Mouse (Mus musculus) MEL (cell line): ENCODE data around the gene Ppp2r2c. TPM values are rescaled to one million over a fixed set of nuclear protein-coding genes. Genes with fewer than 3 reads are reported as not detected.

Source experiments
- DNase-seq: peaks from one replicate; pipeline ENCODE4 v3.0.0; 2011; ENCODE audit warnings: low read depth, low spot score
- H3K27ac ChIP-seq: 2 replicates; pipeline ENCODE4 v1.5.1; 2012; ENCODE audit warnings: low read depth, mild to moderate bottlenecking, control low read depth, low read length, moderate library complexity; ENCODE audit not compliant: control insufficient read depth
- H3K27me3 ChIP-seq, 2 experiments: fragments of 150-350 bp in 1 of 2; sonication (generic) in 1 of 2; 2 replicates each; pipeline ENCODE4 v1.6.1; 2012; ENCODE audit warnings: low read length in 2 of 2, mild to moderate bottlenecking in 2 of 2, improper control_type of control experiment in 1 of 2, moderate library complexity in 1 of 2; ENCODE audit not compliant: insufficient read depth in 2 of 2, control insufficient read depth in 1 of 2
- H3K36me3 ChIP-seq, 2 experiments: 2 replicates each; pipeline ENCODE4 v1.6.1; 2012 to 2014; ENCODE audit warnings: low read length in 2 of 2, improper control_type of control experiment in 1 of 2, inconsistent platforms in 1 of 2, mild to moderate bottlenecking in 1 of 2; ENCODE audit not compliant: insufficient read depth in 2 of 2, control insufficient read depth in 1 of 2
- H3K4me1 ChIP-seq, 2 experiments: fragments of 150-350 bp in 1 of 2; sonication (generic) in 1 of 2; 2 replicates each; pipeline ENCODE4 v1.6.1; 2012; ENCODE audit warnings: low read length in 2 of 2, improper control_type of control experiment in 1 of 2, mild to moderate bottlenecking in 1 of 2; ENCODE audit not compliant: insufficient read depth in 2 of 2, control insufficient read depth in 1 of 2
- H3K4me3 ChIP-seq, 2 experiments: fragments of 150-350 bp in 1 of 2; sonication (generic) in 1 of 2; 2 replicates each; pipeline ENCODE4 v1.5.1; 2012; ENCODE audit warnings: low read depth in 2 of 2, low read length in 2 of 2, mild to moderate bottlenecking in 2 of 2, moderate library complexity in 2 of 2, control low read depth in 1 of 2, improper control_type of control experiment in 1 of 2; ENCODE audit not compliant: control insufficient read depth in 1 of 2, insufficient read depth in 1 of 2
- H3K79me2 ChIP-seq: 2 replicates; pipeline ENCODE4 v1.6.1; 2012; ENCODE audit warnings: mild to moderate bottlenecking, low read length, moderate library complexity; ENCODE audit not compliant: control insufficient read depth, poor library complexity, insufficient read depth
- H3K9ac ChIP-seq: 2 replicates; pipeline ENCODE4 v1.6.1; 2012; ENCODE audit warnings: low read depth, mild to moderate bottlenecking, control low read depth, low read length, moderate library complexity; ENCODE audit not compliant: control insufficient read depth, poor library complexity, severe bottlenecking
- H3K9me3 ChIP-seq: fragments of 150-350 bp; sonication (generic); replicated peaks from 2 replicates; pipeline ENCODE4 v1.6.1; 2012; ENCODE audit warnings: mild to moderate bottlenecking, low read length, improper control_type of control experiment, moderate library complexity; ENCODE audit not compliant: insufficient read depth
- BHLHE40 ChIP-seq: IDR thresholded peaks from 2 replicates; pipeline ENCODE4 v1.6.1; 2012; ENCODE audit warnings: low read depth, mild to moderate bottlenecking, inconsistent platforms, low read length, improper control_type of control experiment, borderline replicate concordance
- CHD1 ChIP-seq: IDR thresholded peaks from 2 replicates; pipeline ENCODE4 v1.6.1; 2012; ENCODE audit warnings: low read depth, mild to moderate bottlenecking, inconsistent platforms, low read length, improper control_type of control experiment
- CHD2 ChIP-seq: IDR thresholded peaks from 2 replicates; pipeline ENCODE4 v1.6.1; 2011; ENCODE audit warnings: low read length, improper control_type of control experiment
- CTCF ChIP-seq, 3 experiments: IDR thresholded peaks in 2 of 3; conservative IDR thresholded peaks in 1 of 3; 2 replicates each; pipeline ENCODE4 v1.5.1; 2011 to 2012; ENCODE audit warnings: low read length in 3 of 3, low read depth in 2 of 3, mild to moderate bottlenecking in 2 of 3, improper control_type of control experiment in 1 of 3, inconsistent platforms in 1 of 3, mixed read lengths in 1 of 3, moderate library complexity in 1 of 3; ENCODE audit not compliant: control insufficient read depth in 1 of 3, insufficient read depth in 1 of 3, poor library complexity in 1 of 3, severe bottlenecking in 1 of 3
- EP300 ChIP-seq, 2 experiments: IDR thresholded peaks; 2 replicates each; pipeline ENCODE4 v1.6.1; 2011; ENCODE audit warnings: improper control_type of control experiment in 2 of 2, low read length in 2 of 2, low read depth in 1 of 2, mild to moderate bottlenecking in 1 of 2
- ETS1 ChIP-seq: IDR thresholded peaks from 2 replicates; pipeline ENCODE4 v1.6.1; 2012; ENCODE audit warnings: low read depth, mild to moderate bottlenecking, inconsistent platforms, low read length, improper control_type of control experiment, moderate library complexity
- GATA1 ChIP-seq: IDR thresholded peaks from 2 replicates; pipeline ENCODE4 v1.6.1; 2011; ENCODE audit warnings: low read depth, low read length, improper control_type of control experiment
- MAFK ChIP-seq: IDR thresholded peaks from 2 replicates; pipeline ENCODE4 v1.6.1; 2011; ENCODE audit warnings: low read depth, mild to moderate bottlenecking, low read length, improper control_type of control experiment, borderline replicate concordance
- MAX ChIP-seq: IDR thresholded peaks from 2 replicates; pipeline ENCODE4 v1.6.1; 2011; ENCODE audit warnings: low read length, improper control_type of control experiment
- MXI1 ChIP-seq: IDR thresholded peaks from 2 replicates; pipeline ENCODE4 v1.6.1; 2011; ENCODE audit warnings: mild to moderate bottlenecking, low read depth, low read length, improper control_type of control experiment
- MYC ChIP-seq: IDR thresholded peaks from 2 replicates; pipeline ENCODE4 v1.6.1; 2011; ENCODE audit warnings: low read depth, mild to moderate bottlenecking, low read length, improper control_type of control experiment, moderate library complexity
- NELFE ChIP-seq: IDR thresholded peaks from 2 replicates; pipeline ENCODE4 v1.6.1; 2011; ENCODE audit warnings: low read depth, low read length, improper control_type of control experiment
- NRF1 ChIP-seq: IDR thresholded peaks from 2 replicates; pipeline ENCODE4 v1.6.1; 2014; ENCODE audit warnings: low read depth, mild to moderate bottlenecking, inconsistent platforms, low read length, improper control_type of control experiment, moderate library complexity; ENCODE audit not compliant: poor library complexity, insufficient read depth, severe bottlenecking
- POLR2A ChIP-seq, 2 experiments: IDR thresholded peaks; 2 replicates each; pipeline ENCODE4 v1.6.1; 2011 to 2012; ENCODE audit warnings: low read length in 2 of 2, mild to moderate bottlenecking in 2 of 2, control low read depth in 1 of 2, improper control_type of control experiment in 1 of 2, low read depth in 1 of 2, moderate library complexity in 1 of 2; ENCODE audit not compliant: control insufficient read depth in 1 of 2, insufficient read depth in 1 of 2, poor library complexity in 1 of 2
- POLR2AphosphoS2 ChIP-seq: IDR thresholded peaks from 2 replicates; pipeline ENCODE4 v1.6.1; 2011; ENCODE audit warnings: low read length, improper control_type of control experiment
- RAD21 ChIP-seq: IDR thresholded peaks from 2 replicates; pipeline ENCODE4 v1.6.1; 2011; ENCODE audit warnings: mild to moderate bottlenecking, low read depth, low read length, improper control_type of control experiment
- RCOR1 ChIP-seq: IDR thresholded peaks from 2 replicates; pipeline ENCODE4 v1.6.1; 2012; ENCODE audit warnings: low read depth, mild to moderate bottlenecking, inconsistent platforms, low read length, improper control_type of control experiment
- SMC3 ChIP-seq: IDR thresholded peaks from 2 replicates; pipeline ENCODE4 v1.6.1; 2011; ENCODE audit warnings: low read depth, low read length, improper control_type of control experiment
- USF2 ChIP-seq, 2 experiments: IDR thresholded peaks; 2 replicates each; pipeline ENCODE4 v1.6.1; 2011 to 2012; ENCODE audit warnings: improper control_type of control experiment in 2 of 2, low read length in 2 of 2, borderline replicate concordance in 1 of 2, inconsistent platforms in 1 of 2, low read depth in 1 of 2, mild to moderate bottlenecking in 1 of 2; ENCODE audit not compliant: insufficient read depth in 1 of 2
- ZKSCAN1 ChIP-seq: IDR thresholded peaks from 2 replicates; pipeline ENCODE4 v1.6.1; 2012; ENCODE audit warnings: low read depth, mild to moderate bottlenecking, inconsistent platforms, low read length, improper control_type of control experiment, moderate library complexity
- ZMIZ1 ChIP-seq: IDR thresholded peaks from 2 replicates; pipeline ENCODE4 v1.6.1; 2012; ENCODE audit warnings: low read depth, mild to moderate bottlenecking, inconsistent platforms, low read length, improper control_type of control experiment, moderate library complexity
- polyA plus RNA-seq, 2 experiments: library from polyadenylated mRNA; stranded (reverse) in 1 of 2; unstranded in 1 of 2; fragments of >175 nt in 1 of 2; fragments of >200 nt in 1 of 2; gene quantifications; 2 replicates each; pipeline versions ENCODE4 v1.2.1 to v1.2.4; 2012; ENCODE audit warnings: low replicate concordance in 2 of 2, low read depth in 1 of 2; ENCODE audit not compliant: insufficient read length in 2 of 2, insufficient read depth in 1 of 2, missing spikeins in 1 of 2
- total RNA-seq: library from RNA; depleted of rRNA; stranded (reverse); fragments of 300-350 nt; gene quantifications from 2 replicates; pipeline ENCODE4 v1.2.3, GENCODE M21; 2012

The Ppp2r2c gene
- total and polyA plus RNA-seq, 3 experiments, result not detected

- Histone ChIP-seq H3K4me3 (no peak overlapping the region), H3K9ac (no peak overlapping the region), H3K36me3 (no peaks in the 10 kb centered on the region), H3K9me3 (no peaks in the 10 kb centered on the region), H3K79me2 (no peaks in the 10 kb centered on the region), H3K4me1 (no peaks in the 10 kb centered on the region), H3K27ac (no peak overlapping the region), H3K27me3 (no peaks in the 10 kb centered on the region)
- DNase-seq, result no peak
- TF ChIP-seq ZMIZ1 (no peak), POLR2AphosphoS2 (no peak), USF2 (IDR thresholded peaks at IDR 0.05; ENCODE audit: borderline replicate concordance in 1 of 2, insufficient read depth in 1 of 2, low read depth in 1 of 2, low read length in 2 of 2) (no peak), BHLHE40 (no peak), CHD2 (no peak), SMC3 (no peak), RCOR1 (no peak), MAFK (no peak), ETS1 (no peak), EP300 (IDR thresholded peaks at IDR 0.05; ENCODE audit: low read depth in 1 of 2, low read length in 2 of 2) (no peak), MYC (no peak), RAD21 (no peak), ZKSCAN1 (no peak)
Measured at GRCm38 (mm10) chr5:36960501-36960900, 92.2 kb downstream of the Ppp2r2c start.

DNA sequence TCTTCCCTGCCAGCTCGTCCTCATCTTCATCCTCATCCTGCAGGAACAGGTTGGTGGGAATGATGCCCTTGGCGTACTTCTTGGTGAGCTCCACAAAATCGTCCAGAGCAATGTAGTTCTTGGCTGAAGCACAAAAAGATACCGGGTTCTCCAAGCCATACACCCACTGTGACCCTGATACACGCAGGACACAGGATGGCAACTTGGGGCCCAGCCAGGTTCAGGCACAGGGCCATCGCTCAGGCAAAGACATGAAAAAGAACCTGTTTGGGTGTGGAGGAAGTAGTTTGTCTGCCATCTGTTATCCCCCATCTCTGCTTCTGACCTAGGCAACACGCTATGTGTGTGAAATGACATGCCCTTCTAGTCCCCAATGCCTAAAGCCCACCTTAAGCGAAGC is 103.3 kb downstream of the Ppp2r2c start:
- Histone ChIP-seq H3K79me2 (no peaks in the 10 kb centered on the region), H3K4me3 (no peak overlapping the region), H3K9me3 (no peaks in the 10 kb centered on the region), H3K36me3 (no peaks in the 10 kb centered on the region), H3K27me3 (no peaks in the 10 kb centered on the region), H3K27ac (no peak overlapping the region), H3K4me1 (no peaks in the 10 kb centered on the region), H3K9ac (no peak overlapping the region)
- TF ChIP-seq EP300 (IDR thresholded peaks at IDR 0.05; ENCODE audit: low read depth in 1 of 2, low read length in 2 of 2) (no peak), MAX (no peak), SMC3 (no peak), POLR2A (IDR thresholded peaks at IDR 0.05; ENCODE audit: control insufficient read depth in 1 of 2, insufficient read depth in 1 of 2, low read depth in 1 of 2, low read length in 2 of 2, poor library complexity in 1 of 2) (no peak), NRF1 (no peak), MXI1 (no peak), RCOR1 (no peak), GATA1 (no peak), CHD1 (no peak), CTCF (IDR thresholded peaks at IDR 0.05 in 2 of 3, conservative IDR thresholded peaks at IDR 0.05 in 1 of 3; ENCODE audit: control insufficient read depth in 1 of 3, insufficient read depth in 1 of 3, low read depth in 2 of 3, low read length in 3 of 3, poor library complexity in 1 of 3, severe bottlenecking in 1 of 3) (no peak), NELFE (no peak)
- DNase-seq, result no peak
